Mouse (Mus musculus): Measurements from ENCODE around the gene Nek11. TPM values are rescaled to one million over a fixed set of nuclear protein-coding genes. Genes with fewer than 3 reads are reported as not detected.

Gene Nek11
- polyA plus RNA-seq, 1 experiment from 2014 or later: 3.0 TPM

DNA sequence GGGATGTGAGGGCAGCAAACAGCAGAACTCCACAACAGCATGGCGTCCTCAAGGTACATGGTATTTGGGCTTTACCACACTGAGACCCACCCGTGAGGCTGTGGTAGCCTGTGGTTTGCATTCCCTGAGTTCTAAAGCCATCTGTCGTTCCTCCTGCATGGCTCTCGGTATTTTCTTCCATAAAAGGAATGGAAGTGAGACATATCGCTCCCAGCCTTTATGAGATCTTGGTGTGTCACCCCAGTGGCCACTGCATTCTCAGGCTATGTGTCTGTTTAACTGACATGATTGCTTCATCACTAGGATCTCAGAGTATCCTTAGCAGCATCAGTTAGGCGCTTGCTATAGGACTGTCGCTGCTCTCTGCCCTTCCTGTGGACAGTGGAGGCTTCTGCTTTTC, 18.9 kb downstream of the Nek11 start:
- Histone ChIP-seq H3K36me3 (ENCODE audit: control insufficient read depth, insufficient read depth, low read length) (no peaks in the 10 kb centered on the region), H3K27ac (ENCODE audit: low read depth, low read length) (no peak overlapping the region), H3K4me1 (ENCODE audit: control insufficient read depth, insufficient read depth, low read depth, low read length) (peaks cover 4% of the 10 kb centered on the region; the same call in 1 of the 2 replicates), H3K4me2 (ENCODE audit: low read length) (no peak overlapping the region), H3K9me3 (ENCODE audit: control insufficient read depth, low read length) (no peaks in the 10 kb centered on the region), H3K4me3 (ENCODE audit: low read length) (no peak overlapping the region), H3K27me3 (replicated peaks; ENCODE audit: control insufficient read depth, insufficient read depth, low read length) (0 out of 2 replicates have a peak, but pooled peaks cover 2% of the 10 kb centered on the region), H3K9ac (ENCODE audit: low read depth, low read length) (no peak overlapping the region)
- WGBS: 60% methylated on average over 7 of the region's 7 CpGs
- ATAC-seq: no peak

DNA sequence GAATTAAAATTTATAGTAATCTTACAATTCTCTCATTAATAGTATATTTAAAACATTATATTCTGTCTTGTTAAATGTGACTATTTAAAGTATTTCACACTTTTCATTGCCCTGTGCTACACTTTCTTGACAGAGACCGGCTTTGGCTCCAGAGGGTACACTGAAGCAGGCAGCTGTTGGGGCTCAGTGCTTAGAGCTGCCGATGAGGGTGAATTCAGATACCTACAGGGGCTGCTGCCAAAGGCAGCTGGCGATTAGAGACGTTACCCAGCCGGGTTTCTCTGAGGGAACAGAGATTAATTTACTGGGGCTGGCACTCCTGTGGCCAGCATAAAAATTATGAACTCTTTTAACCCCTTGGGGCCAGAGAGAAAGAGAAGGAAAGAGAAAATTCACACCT, 21.0 kb downstream of the Nek11 start:
- Histone ChIP-seq H3K4me1 (ENCODE audit: control insufficient read depth, insufficient read depth, low read depth, low read length) (no peaks in the 10 kb centered on the region), H3K9me3 (ENCODE audit: control insufficient read depth, low read length) (no peaks in the 10 kb centered on the region), H3K4me2 (ENCODE audit: low read length) (no peak overlapping the region), H3K27ac (ENCODE audit: low read depth, low read length) (no peak overlapping the region), H3K27me3 (replicated peaks; ENCODE audit: control insufficient read depth, insufficient read depth, low read length) (0 out of 2 replicates have a peak, but pooled peaks cover 2% of the 10 kb centered on the region), H3K36me3 (ENCODE audit: control insufficient read depth, insufficient read depth, low read length) (no peaks in the 10 kb centered on the region), H3K4me3 (ENCODE audit: low read length) (no peak overlapping the region), H3K9ac (ENCODE audit: low read depth, low read length) (no peak overlapping the region)
- no peak for ATAC-seq
- 40% methylated on average over 5 of the region's 5 CpGs for WGBS

DNA sequence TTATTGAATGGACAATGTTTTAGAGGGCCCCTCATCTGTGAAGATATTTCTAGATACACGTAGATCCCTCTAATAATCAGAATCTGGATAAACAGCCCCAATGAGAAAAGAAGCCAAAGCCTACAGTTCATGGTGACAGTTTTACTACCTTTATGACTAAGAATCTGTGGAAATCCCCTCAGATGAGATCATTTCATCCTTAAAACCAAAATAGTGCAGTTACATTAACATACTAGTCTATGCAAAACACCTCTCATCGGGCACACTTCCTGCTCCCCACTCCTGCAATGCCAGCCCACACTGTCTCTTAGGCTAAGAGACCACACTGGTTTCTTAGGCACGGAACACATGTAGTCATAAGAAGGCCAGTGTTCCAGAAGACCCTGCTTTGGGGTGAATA, 26.7 kb downstream of the Nek11 start:
- no peaks in the 10 kb centered on the region for H3K36me3 ChIP-seq (ENCODE audit: control insufficient read depth, insufficient read depth, low read length)
- no peak overlapping the region for H3K9ac ChIP-seq (ENCODE audit: low read depth, low read length)
- no peak overlapping the region for H3K4me2 ChIP-seq (ENCODE audit: low read length)
- 83% methylated on average over 3 of the region's 3 CpGs for WGBS
- no peaks in the 10 kb centered on the region for H3K9me3 ChIP-seq (ENCODE audit: control insufficient read depth, low read length)
- no peaks in the 10 kb centered on the region for H3K4me1 ChIP-seq (ENCODE audit: control insufficient read depth, insufficient read depth, low read depth, low read length)
- H3K4me3 ChIP-seq (ENCODE audit: low read length): no peak overlapping the region
- 0 out of 2 replicates have a peak, but pooled peaks cover 2% of the 10 kb centered on the region for H3K27me3 ChIP-seq (replicated peaks; ENCODE audit: control insufficient read depth, insufficient read depth, low read length)
- H3K27ac ChIP-seq (ENCODE audit: low read depth, low read length): no peak overlapping the region
- no peak for ATAC-seq

DNA sequence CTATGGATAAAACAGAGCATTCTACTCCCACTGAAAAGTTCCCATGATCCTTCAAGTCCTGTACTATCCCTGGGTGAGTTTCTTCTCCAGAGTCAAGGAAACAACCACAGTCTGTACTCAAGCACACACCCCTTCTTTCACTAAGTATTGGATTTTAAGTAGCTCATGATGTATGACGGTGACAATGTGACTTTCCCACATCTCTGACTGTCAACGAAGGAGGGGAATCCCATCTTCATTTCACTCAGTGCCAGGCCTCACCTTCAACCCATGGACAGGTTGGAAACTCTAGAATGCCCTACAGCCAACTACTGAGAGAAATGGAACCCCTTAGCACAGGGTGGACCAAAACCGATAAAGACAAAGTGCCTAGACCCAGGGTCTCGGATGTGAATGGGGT, 29.1 kb downstream of the Nek11 start:
- 92% methylated on average over 4 of the region's 4 CpGs for WGBS
- Histone ChIP-seq H3K9ac (ENCODE audit: low read depth, low read length) (no peak overlapping the region), H3K4me1 (ENCODE audit: control insufficient read depth, insufficient read depth, low read depth, low read length) (no peaks in the 10 kb centered on the region), H3K9me3 (ENCODE audit: control insufficient read depth, low read length) (no peaks in the 10 kb centered on the region), H3K4me3 (ENCODE audit: low read length) (no peak overlapping the region), H3K27me3 (replicated peaks; ENCODE audit: control insufficient read depth, insufficient read depth, low read length) (no peaks in the 10 kb centered on the region), H3K27ac (ENCODE audit: low read depth, low read length) (no peak overlapping the region), H3K36me3 (ENCODE audit: control insufficient read depth, insufficient read depth, low read length) (no peaks in the 10 kb centered on the region), H3K4me2 (ENCODE audit: low read length) (no peak overlapping the region)
- no peak for ATAC-seq

DNA sequence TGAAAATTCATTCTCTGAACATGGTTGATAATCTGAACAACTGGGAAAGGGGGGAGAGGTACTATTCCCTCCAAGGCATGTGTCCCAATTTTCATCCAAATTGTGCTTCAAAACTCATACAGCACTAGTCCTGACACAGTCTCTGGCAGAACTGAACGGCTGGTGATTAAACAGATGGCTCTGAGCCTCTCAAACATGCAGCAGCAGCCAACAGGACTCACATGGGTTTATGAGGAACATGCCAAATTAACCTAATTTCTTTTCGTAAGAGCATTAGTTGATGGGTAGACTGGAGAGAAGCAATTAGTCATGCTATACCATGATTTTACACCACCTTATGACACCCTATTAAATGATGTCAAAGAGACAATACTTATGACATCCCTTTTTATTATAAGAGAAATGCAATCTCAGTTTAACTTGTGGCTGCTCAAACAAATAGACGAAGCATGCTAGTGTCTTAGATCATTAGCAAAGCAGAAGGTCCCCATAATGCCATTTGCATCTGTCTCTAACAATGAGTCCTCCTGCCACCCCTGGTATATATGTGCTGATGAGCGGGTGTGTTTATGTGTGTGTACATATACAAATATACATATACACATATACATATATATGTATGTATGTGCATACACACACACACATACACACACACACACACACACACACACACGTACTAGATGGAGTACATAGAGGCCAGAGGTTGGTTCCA, 31.6 kb downstream of the Nek11 start:
- ATAC-seq: peak; percentile 75
- Histone ChIP-seq H3K36me3 (ENCODE audit: control insufficient read depth, insufficient read depth, low read length) (no peaks in the 10 kb centered on the region), H3K4me2 (ENCODE audit: low read length) (no peak overlapping the region), H3K9me3 (ENCODE audit: control insufficient read depth, low read length) (no peaks in the 10 kb centered on the region), H3K4me1 (ENCODE audit: control insufficient read depth, insufficient read depth, low read depth, low read length) (no peaks in the 10 kb centered on the region), H3K4me3 (ENCODE audit: low read length) (no peak overlapping the region), H3K27me3 (replicated peaks; ENCODE audit: control insufficient read depth, insufficient read depth, low read length) (no peaks in the 10 kb centered on the region), H3K27ac (ENCODE audit: low read depth, low read length) (no peak overlapping the region), H3K9ac (ENCODE audit: low read depth, low read length) (no peak overlapping the region)
- 63% methylated on average over 5 of the region's 5 CpGs for WGBS

DNA sequence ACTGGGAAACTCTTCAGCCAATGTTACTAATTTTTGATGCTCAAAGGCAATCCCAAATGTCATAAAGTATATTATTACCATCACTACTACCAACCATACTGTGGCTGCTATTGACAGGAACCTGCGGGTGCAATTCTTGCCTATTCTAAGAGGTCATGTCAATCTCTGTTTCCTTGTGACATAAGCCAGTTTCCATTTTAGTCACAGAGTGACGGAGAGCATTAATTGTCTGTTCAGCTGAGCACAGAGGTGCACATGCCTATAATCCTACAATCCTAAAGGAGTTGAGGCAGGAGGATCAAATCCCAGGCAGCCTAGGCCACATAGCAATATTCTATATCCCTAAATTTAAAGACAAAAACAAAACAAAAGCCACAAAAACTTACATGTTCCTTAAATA, 33.1 kb downstream of the Nek11 start:
- H3K9ac ChIP-seq (ENCODE audit: low read depth, low read length): no peak overlapping the region
- H3K4me3 ChIP-seq (ENCODE audit: low read length): no peak overlapping the region
- 85% methylated on average over 2 of the region's 2 CpGs for WGBS
- no peaks in the 10 kb centered on the region for H3K36me3 ChIP-seq (ENCODE audit: control insufficient read depth, insufficient read depth, low read length)
- no peak overlapping the region for H3K4me2 ChIP-seq (ENCODE audit: low read length)
- no peak for ATAC-seq
- no peak overlapping the region for H3K27ac ChIP-seq (ENCODE audit: low read depth, low read length)
- H3K9me3 ChIP-seq (ENCODE audit: control insufficient read depth, low read length): no peaks in the 10 kb centered on the region
- H3K27me3 ChIP-seq (replicated peaks; ENCODE audit: control insufficient read depth, insufficient read depth, low read length): no peaks in the 10 kb centered on the region
- no peaks in the 10 kb centered on the region for H3K4me1 ChIP-seq (ENCODE audit: control insufficient read depth, insufficient read depth, low read depth, low read length)

DNA sequence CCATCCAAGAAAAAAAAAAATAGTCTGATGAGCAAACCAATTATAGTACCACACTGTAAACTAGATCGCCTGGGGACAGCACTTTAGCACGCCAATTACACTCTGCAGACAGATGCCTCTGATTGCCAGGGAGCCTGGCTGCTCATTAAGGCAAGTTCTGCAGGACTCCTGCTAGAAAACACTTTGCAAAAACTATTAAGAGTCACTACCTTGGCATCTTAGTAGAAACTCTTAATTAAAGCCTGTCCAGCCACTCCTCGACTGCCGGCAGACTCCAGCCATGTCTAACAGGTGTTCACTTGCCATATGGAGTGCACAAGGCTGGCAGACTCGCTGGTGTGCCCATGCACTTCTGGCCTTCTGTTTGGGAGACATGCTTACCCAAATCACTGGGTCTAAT, 46.3 kb downstream of the Nek11 start:
- Histone ChIP-seq H3K9ac (ENCODE audit: low read depth, low read length) (no peak overlapping the region), H3K4me2 (ENCODE audit: low read length) (no peak overlapping the region), H3K4me3 (ENCODE audit: low read length) (no peak overlapping the region), H3K36me3 (ENCODE audit: control insufficient read depth, insufficient read depth, low read length) (no peaks in the 10 kb centered on the region), H3K27ac (ENCODE audit: low read depth, low read length) (no peak overlapping the region), H3K9me3 (ENCODE audit: control insufficient read depth, low read length) (no peaks in the 10 kb centered on the region), H3K4me1 (ENCODE audit: control insufficient read depth, insufficient read depth, low read depth, low read length) (peaks cover 3% of the 10 kb centered on the region; the same call in 1 of the 2 replicates), H3K27me3 (replicated peaks; ENCODE audit: control insufficient read depth, insufficient read depth, low read length) (no peaks in the 10 kb centered on the region)
- ATAC-seq: peak; percentile 86
- WGBS: 39% methylated on average over 5 of the region's 5 CpGs

DNA sequence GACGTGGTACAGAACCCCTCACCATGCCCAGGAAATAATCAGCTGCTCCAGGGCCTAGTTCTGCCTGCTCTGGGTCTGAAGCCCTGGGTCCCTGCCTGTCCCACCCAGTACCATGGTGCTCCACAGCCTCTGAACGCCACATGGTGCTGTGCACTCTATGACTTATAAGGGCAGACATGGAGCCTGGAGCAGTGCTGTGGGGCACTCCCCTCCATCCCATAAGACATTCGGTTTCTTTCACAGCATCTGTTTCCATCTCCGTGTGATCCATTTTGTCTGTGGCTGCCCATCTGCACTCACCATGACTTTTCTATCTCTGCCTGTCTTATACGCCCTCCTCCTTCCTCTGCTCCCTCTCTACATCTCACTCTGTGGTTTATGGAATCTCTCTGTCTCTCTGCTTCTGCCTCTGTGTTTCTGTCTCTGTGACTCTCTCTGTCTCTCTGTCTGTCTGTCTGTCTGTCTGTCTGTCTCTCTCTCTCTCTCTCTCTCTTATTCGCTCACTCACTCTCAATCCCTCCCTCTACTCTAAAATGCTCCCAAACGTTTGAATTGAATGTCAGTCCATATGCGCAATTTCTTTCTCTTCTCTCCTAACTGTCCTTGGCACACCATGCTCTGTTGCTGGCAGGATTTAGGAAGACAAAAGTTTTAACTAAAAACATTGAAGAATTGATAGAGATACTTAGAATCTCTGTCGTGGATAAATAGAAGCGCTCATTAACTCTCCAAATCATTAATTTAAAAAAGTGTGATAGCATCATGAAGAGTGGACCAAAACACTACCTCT, 46.9 kb downstream of the Nek11 start:
- Histone ChIP-seq H3K4me2 (ENCODE audit: low read length) (no peak overlapping the region), H3K36me3 (ENCODE audit: control insufficient read depth, insufficient read depth, low read length) (no peaks in the 10 kb centered on the region), H3K27me3 (replicated peaks; ENCODE audit: control insufficient read depth, insufficient read depth, low read length) (no peaks in the 10 kb centered on the region), H3K4me1 (ENCODE audit: control insufficient read depth, insufficient read depth, low read depth, low read length) (peaks cover 3% of the 10 kb centered on the region; the same call in 1 of the 2 replicates), H3K9ac (ENCODE audit: low read depth, low read length) (no peak overlapping the region), H3K9me3 (ENCODE audit: control insufficient read depth, low read length) (peaks cover 3% of the 10 kb centered on the region; the same call in 1 of the 2 replicates), H3K27ac (ENCODE audit: low read depth, low read length) (no peak overlapping the region), H3K4me3 (ENCODE audit: low read length) (no peak overlapping the region)
- WGBS: 64% methylated on average over 10 of the region's 10 CpGs
- ATAC-seq: no peak

DNA sequence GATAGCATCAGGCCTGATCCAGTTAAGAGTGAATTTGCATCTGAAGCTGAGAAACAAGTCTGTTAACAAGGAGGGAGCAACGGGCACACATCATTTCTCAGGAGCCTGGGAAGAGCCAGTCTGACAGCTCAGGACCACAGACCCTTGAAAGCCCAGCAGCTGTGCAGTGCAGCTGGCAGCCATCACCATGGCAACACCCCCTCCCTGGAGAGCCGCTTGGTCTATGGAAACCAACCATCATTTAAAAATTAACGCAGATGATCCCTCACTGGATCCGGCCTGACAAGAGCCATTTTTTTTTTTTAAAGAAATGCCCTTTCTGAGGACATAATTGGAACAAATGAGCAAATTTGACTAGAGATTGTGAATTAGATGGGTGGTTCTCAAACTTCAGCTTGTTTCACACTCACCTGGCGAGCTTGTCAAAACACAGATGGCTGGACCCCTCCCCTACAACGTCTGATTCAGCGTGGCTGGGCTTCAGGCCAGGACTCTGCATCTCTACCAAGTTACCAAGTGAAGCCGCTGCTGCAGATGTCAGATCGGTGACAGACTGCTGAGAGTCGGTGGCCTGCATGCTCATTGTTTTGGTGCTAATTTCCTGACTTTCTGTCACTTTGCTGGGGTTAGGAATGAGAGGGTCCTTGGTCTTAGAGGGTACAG, 52.2 kb downstream of the Nek11 start:
- no peak overlapping the region for H3K4me2 ChIP-seq (ENCODE audit: low read length)
- peak; percentile 88 for ATAC-seq
- 15% methylated on average over 10 of the region's 10 CpGs for WGBS

More for the DNA sequence above, 52.2 kb downstream of the Nek11 start:
- Histone ChIP-seq H3K9ac (ENCODE audit: low read depth, low read length) (no peak overlapping the region), H3K36me3 (ENCODE audit: control insufficient read depth, insufficient read depth, low read length) (no peaks in the 10 kb centered on the region), H3K27me3 (replicated peaks; ENCODE audit: control insufficient read depth, insufficient read depth, low read length) (no peaks in the 10 kb centered on the region), H3K9me3 (ENCODE audit: control insufficient read depth, low read length) (peaks cover 3% of the 10 kb centered on the region; the same call in 1 of the 2 replicates), H3K27ac (ENCODE audit: low read depth, low read length) (no peak overlapping the region), H3K4me3 (ENCODE audit: low read length) (no peak overlapping the region), H3K4me1 (ENCODE audit: control insufficient read depth, insufficient read depth, low read depth, low read length) (0 out of 2 replicates have a peak, but pooled peaks cover 4% of the 10 kb centered on the region)

Data from hindbrain, embryonic 16.5 days (tissue).